Mouse (Mus musculus) embryonic facial prominence, embryonic 10.5 days (tissue): ENCODE measurements around the gene Gm6309. TPM values are rescaled to one million over a fixed set of nuclear protein-coding genes. Genes with fewer than 3 reads are reported as not detected.
"Not testable (repeated sequence)": the region's sequence is repeated elsewhere in the genome, so short reads cannot be mapped to it uniquely, and the experiment has no call there.

ENCODE experiments used
- DNase-seq: peaks from one replicate; pipeline ENCODE4 v3.0.0-alpha.2; 2017; ENCODE audit warnings: low spot score
- H3K27ac ChIP-seq: fragments of 300-500 bp; sonication (generic); replicated peaks from 2 replicates; pipeline ENCODE4 v1.5.1; 2016; ENCODE audit warnings: mild to moderate bottlenecking
- H3K27me3 ChIP-seq: fragments of 300-500 bp; sonication (generic); replicated peaks from 2 replicates; pipeline ENCODE4 v1.6.1; 2016; ENCODE audit warnings: low read depth, mild to moderate bottlenecking; ENCODE audit not compliant: poor library complexity, severe bottlenecking
- H3K36me3 ChIP-seq: fragments of 300-500 bp; sonication (generic); replicated peaks from 2 replicates; pipeline ENCODE4 v1.6.1; 2016; ENCODE audit warnings: mild to moderate bottlenecking, moderate library complexity
- H3K4me1 ChIP-seq: fragments of 300-500 bp; sonication (generic); 2 replicates; pipeline ENCODE4 v1.6.1; 2016
- H3K4me3 ChIP-seq: fragments of 300-500 bp; sonication (generic); 2 replicates; pipeline ENCODE4 v1.5.1; 2016; ENCODE audit warnings: mild to moderate bottlenecking, moderate library complexity
- H3K9me3 ChIP-seq: fragments of 300-500 bp; sonication (generic); 2 replicates; pipeline ENCODE4 v1.6.1; 2016; ENCODE audit warnings: mild to moderate bottlenecking
- WGBS: fragments of 180-500 bp; shearing (Covaris S2); methylation state at CpG from one replicate; pipeline ENCODE4 v1.1.7; 2016; 5-methylcytosine and 5-hydroxymethylcytosine counted together
- polyA plus RNA-seq: library from polyadenylated mRNA; unstranded; fragments of >200 nt; fragmentation: Nextera tagmentation; extraction: Ambion mirVana; gene quantifications from 2 replicates; pipeline ENCODE4 v1.2.1, GENCODE M21; 2016

Gene Gm6309
- polyA plus RNA-seq, 1 experiment from 2014 or later = not detected

DNA sequence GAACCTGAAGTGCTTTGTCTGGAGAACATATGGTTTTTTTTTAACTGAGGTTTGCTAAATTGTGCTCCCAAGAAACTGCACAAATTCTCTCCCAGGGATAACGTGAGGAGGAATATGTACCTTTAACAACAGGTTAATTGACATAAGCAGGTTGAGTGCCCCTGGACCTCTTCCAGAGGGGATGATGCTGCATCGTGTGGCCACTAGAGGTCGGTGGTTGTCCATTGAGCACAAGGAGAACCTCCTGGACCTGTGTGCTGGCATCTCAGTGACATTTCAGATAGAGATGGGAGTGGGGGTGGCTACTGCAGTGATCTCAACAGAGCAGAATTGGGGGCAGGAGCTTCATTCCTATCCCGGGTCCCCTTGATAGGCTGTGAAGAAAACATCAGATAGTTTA is 2.2 kb upstream of the Gm6309 start:
- 65% methylated on average over 4 of the region's 4 CpGs for WGBS
- not testable (repeated sequence) for H3K27me3 ChIP-seq, H3K4me3 ChIP-seq, H3K36me3 ChIP-seq, H3K27ac ChIP-seq, H3K4me1 ChIP-seq, DNase-seq
- peaks cover 29% of the 10 kb centered on the region for H3K9me3 ChIP-seq

DNA sequence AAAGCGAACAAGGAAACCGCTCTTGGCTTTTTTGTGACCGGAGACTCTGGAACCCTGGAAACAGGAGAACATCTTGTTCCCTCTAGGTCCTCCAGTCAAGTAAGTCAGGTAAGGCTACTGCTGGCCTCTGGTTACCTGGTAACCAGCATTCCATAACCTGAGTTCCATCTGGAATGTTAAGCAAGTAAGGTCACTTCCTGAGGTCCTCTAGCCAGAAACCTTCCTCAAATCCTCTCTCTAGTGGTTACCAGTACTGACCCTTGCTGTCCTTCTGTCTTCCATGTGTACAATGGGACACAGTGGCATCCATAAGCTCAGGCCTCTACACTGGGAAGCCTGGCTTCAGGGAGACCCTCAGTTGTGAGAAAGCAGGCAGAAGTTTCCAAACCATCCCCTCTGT is 10.1 kb downstream of the Gm6309 start, which contains the start of gene Gm5565:
Gene Gm5565, minus strand, starts transcription at position 101 of the 400 bp plus-strand sequence.
- not testable (repeated sequence) for DNase-seq, H3K4me1 ChIP-seq, H3K27ac ChIP-seq, H3K4me3 ChIP-seq, H3K27me3 ChIP-seq, H3K36me3 ChIP-seq
- peaks cover 20% of the 10 kb centered on the region for H3K9me3 ChIP-seq
- 89% methylated on average over 3 of the region's 3 CpGs for WGBS

DNA sequence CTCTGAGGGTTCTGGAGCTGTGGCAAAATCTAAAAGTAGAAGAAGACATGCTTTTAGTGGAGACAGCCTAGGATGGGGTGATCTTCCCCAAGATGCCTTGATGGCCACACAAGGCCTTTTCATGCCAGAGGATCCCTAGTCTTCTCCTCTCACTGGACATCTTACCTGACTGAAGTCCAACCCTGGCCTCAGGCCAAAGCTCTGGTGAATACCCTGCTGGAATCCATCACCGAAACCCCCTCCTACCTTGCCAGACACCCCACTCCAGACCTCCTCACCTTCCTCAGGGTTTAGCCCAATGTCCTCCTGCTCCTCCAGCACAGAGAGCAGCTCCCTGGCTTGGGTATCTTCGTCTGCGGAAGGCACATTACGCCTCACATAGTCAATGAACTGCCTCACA is 12.2 kb downstream of the Gm6309 start:
- H3K27me3 ChIP-seq, H3K4me1 ChIP-seq, DNase-seq, H3K36me3 ChIP-seq, H3K4me3 ChIP-seq, H3K27ac ChIP-seq: not testable (repeated sequence)
- 91% methylated on average over 4 of the region's 4 CpGs for WGBS
- peaks cover 24% of the 10 kb centered on the region for H3K9me3 ChIP-seq

DNA sequence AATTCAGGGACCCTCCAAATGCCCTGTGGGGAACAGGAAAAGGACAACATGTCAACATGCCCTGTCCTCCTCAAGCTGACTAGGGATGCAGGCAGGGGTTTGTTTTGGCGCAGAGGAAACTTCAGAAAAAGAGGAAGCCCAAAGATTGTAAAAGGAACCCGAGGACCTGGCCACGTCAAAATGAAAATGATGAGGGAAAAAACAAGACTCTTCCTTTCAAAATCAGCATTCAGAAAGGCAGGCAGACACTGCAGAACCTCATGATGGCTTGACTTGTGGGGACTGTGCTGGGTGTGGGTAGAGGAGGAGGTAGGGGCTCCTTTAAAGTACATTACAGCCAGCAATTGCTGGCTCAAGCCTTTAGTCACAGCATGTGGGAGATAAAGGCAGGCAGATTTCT is 20.1 kb downstream of the Gm6309 start:
- H3K4me3 ChIP-seq = no peak overlapping the region
- 73% methylated on average over 3 of the region's 3 CpGs for WGBS
- DNase-seq = no peak
- no peaks in the 10 kb centered on the region for H3K36me3 ChIP-seq
- H3K27ac ChIP-seq = no peak overlapping the region
- peaks cover 32% of the 10 kb centered on the region for H3K9me3 ChIP-seq
- no peaks in the 10 kb centered on the region for H3K4me1 ChIP-seq
- no peaks in the 10 kb centered on the region for H3K27me3 ChIP-seq

DNA sequence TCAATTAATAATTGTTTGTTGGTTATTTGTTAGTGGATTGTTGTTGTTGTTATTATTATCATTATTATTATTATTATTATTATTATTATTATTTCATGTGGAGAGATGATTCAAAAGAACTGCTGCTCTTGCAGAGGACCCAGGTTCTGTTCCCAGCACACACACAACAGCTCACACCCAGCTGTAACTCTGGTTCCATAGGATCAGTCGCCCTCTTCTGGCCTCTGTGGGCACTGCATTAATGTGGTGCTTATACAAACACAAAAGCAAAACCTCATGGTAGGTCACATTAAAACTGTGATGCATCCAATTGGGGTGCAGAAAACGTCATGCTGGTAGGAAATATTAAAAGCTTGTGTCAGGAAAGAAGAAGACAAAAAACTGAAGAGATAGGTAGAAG is 22.6 kb downstream of the Gm6309 start:
- 42% methylated on average over 2 of the region's 2 CpGs for WGBS
- Histone ChIP-seq H3K4me3 (no peak overlapping the region), H3K4me1 (no peaks in the 10 kb centered on the region), H3K9me3 (peaks cover 45% of the 10 kb centered on the region), H3K27me3 (no peaks in the 10 kb centered on the region), H3K27ac (no peak overlapping the region), H3K36me3 (no peaks in the 10 kb centered on the region)
- peak; percentile 22 for DNase-seq

Other genes with a start within 250 kb of the Gm6309 start
- not detected in 2 replicates for gene Cyp3a25, start 161.1 kb downstream of the Gm6309 start, polyA plus RNA-seq
- gene Cyp3a59, start 91.5 kb downstream of the Gm6309 start, polyA plus RNA-seq = not detected in 2 replicates
- not detected in 2 replicates for gene Gm5565, start 10.2 kb downstream of the Gm6309 start, polyA plus RNA-seq
- not detected in 2 replicates for gene 1700001J03Rik, start 14.6 kb upstream of the Gm6309 start, polyA plus RNA-seq
- gene Rnf6, start 50.8 kb upstream of the Gm6309 start, polyA plus RNA-seq = 28.7 and 30.7 TPM in 2 replicates
- gene Cdk8, start 60.5 kb upstream of the Gm6309 start, polyA plus RNA-seq = 25.0 and 26.6 TPM in 2 replicates
- 7.7 and 8.7 TPM in 2 replicates for gene Wasf3, start 214.3 kb upstream of the Gm6309 start, polyA plus RNA-seq